Mouse (Mus musculus) myocyte (in vitro differentiated cells): ENCODE measurements around the gene Kif3a. TPM values are rescaled to one million over a fixed set of nuclear protein-coding genes. Genes with fewer than 3 reads are reported as not detected.
A peak's percentile ranks its signal among the peaks of the same experiment; 100 is the strongest.

Source experiments
- H3K27me3 ChIP-seq: one replicate; pipeline ENCODE4 v1.6.1; 2011; ENCODE audit not compliant: control insufficient read depth, insufficient read depth, insufficient read length
- H3K36me3 ChIP-seq: one replicate; pipeline ENCODE4 v1.6.1; 2011; ENCODE audit not compliant: control insufficient read depth, insufficient read depth
- H3K4me2 ChIP-seq: one replicate; pipeline ENCODE4 v1.6.1; 2011; ENCODE audit warnings: low read depth, control low read depth
- H3K4me3 ChIP-seq: one replicate; pipeline ENCODE4 v1.5.1; 2011; ENCODE audit warnings: mild to moderate bottlenecking, control low read depth, moderate library complexity
- H3K79me2 ChIP-seq: one replicate; pipeline ENCODE4 v1.6.1; 2011; ENCODE audit not compliant: control insufficient read depth, insufficient read depth
- H3ac ChIP-seq: one replicate; pipeline ENCODE4 v1.6.1; 2011; ENCODE audit not compliant: control insufficient read depth, insufficient read length
- CEBPB ChIP-seq: IDR thresholded peaks from 2 replicates; pipeline ENCODE4 v1.6.1; 2011; ENCODE audit warnings: mild to moderate bottlenecking, moderate library complexity; ENCODE audit not compliant: poor library complexity, insufficient read depth, severe bottlenecking
- E2F4 ChIP-seq: IDR thresholded peaks from one replicate; pipeline ENCODE4 v1.6.1; 2011; ENCODE audit warnings: mild to moderate bottlenecking, control low read depth, moderate library complexity; ENCODE audit not compliant: insufficient read depth
- MAX ChIP-seq: IDR thresholded peaks from one replicate; pipeline ENCODE4 v1.6.1; 2011; ENCODE audit warnings: low read depth, mild to moderate bottlenecking, control low read depth
- MYOD1 ChIP-seq, 3 experiments: IDR thresholded peaks; one replicate each; pipeline ENCODE4 v1.6.1; 2011; ENCODE audit warnings: control low read depth in 2 of 3, low read depth in 2 of 3, mild to moderate bottlenecking in 2 of 3, moderate library complexity in 1 of 3; ENCODE audit not compliant: insufficient read length in 2 of 3, control insufficient read depth in 1 of 3
- MYOG ChIP-seq, 3 experiments: IDR thresholded peaks; one replicate each; pipeline ENCODE4 v1.6.1; 2011; ENCODE audit warnings: control low read depth in 2 of 3, low read depth in 2 of 3, mild to moderate bottlenecking in 2 of 3; ENCODE audit not compliant: insufficient read length in 2 of 3, control insufficient read depth in 1 of 3, insufficient read depth in 1 of 3
- POLR2A ChIP-seq: IDR thresholded peaks from one replicate; pipeline ENCODE4 v1.6.1; 2011; ENCODE audit warnings: low read depth, mild to moderate bottlenecking, control low read depth, moderate library complexity; ENCODE audit not compliant: insufficient read length
- POLR2AphosphoS2 ChIP-seq: IDR thresholded peaks from one replicate; pipeline ENCODE4 v1.6.1; 2011; ENCODE audit warnings: low read depth, control low read depth; ENCODE audit not compliant: insufficient read length
- REST ChIP-seq: IDR thresholded peaks from one replicate; pipeline ENCODE4 v1.6.1; 2011; ENCODE audit warnings: mild to moderate bottlenecking, control low read depth, moderate library complexity; ENCODE audit not compliant: insufficient read depth, insufficient read length
- SRF ChIP-seq: IDR thresholded peaks from one replicate; pipeline ENCODE4 v1.6.1; 2011; ENCODE audit warnings: low read depth; ENCODE audit not compliant: control insufficient read depth, insufficient read length
- TCF12 ChIP-seq: IDR thresholded peaks from one replicate; pipeline ENCODE4 v1.6.1; 2011; ENCODE audit warnings: mild to moderate bottlenecking, control low read depth; ENCODE audit not compliant: poor library complexity, insufficient read depth, severe bottlenecking
- TCF3 ChIP-seq: IDR thresholded peaks from one replicate; pipeline ENCODE4 v1.6.1; 2011; ENCODE audit warnings: low read depth, control low read depth; ENCODE audit not compliant: insufficient read length
- USF1 ChIP-seq: IDR thresholded peaks from one replicate; pipeline ENCODE4 v1.6.1; 2011; ENCODE audit warnings: low read depth, mild to moderate bottlenecking, control low read depth, moderate library complexity
- polyA plus RNA-seq: library from polyadenylated mRNA; unstranded; fragments of >200 nt; fragmentation: generic; extraction: Trizol; gene quantifications from one replicate; pipeline ENCODE4 v1.2.1, GENCODE M21; 2012; ENCODE audit warnings: missing spikeins

The Kif3a gene
- polyA plus RNA-seq, 1 experiment = 13.6 TPM

- H3K27me3 ChIP-seq = no peaks in the 10 kb centered on the region
These were observed 45.9 kb upstream of the Kif3a start for GRCm38 (mm10) chr11:53521120-53521820.

GRCm38 (mm10) chr11:53521821-53522131, 45.4 kb upstream of the Kif3a start:
- H3K79me2 ChIP-seq = peaks cover 68% of the 10 kb centered on the region
- TF ChIP-seq POLR2A (no peak), E2F4 (no peak)
- H3K4me3 ChIP-seq = peak overlapping the region; percentile 88
- no peaks in the 10 kb centered on the region for H3K36me3 ChIP-seq
- H3K27me3 ChIP-seq = no peaks in the 10 kb centered on the region
- H3K4me2 ChIP-seq = peak overlapping the region; percentile 88
- H3ac ChIP-seq = no peak overlapping the region

More at GRCm38 (mm10) chr11:53521120-53521820, 45.9 kb upstream of the Kif3a start:
- Histone ChIP-seq H3ac (peak overlapping the region; percentile 73), H3K4me3 (peak overlapping the region; percentile 88), H3K79me2 (peaks cover 63% of the 10 kb centered on the region), H3K4me2 (peak overlapping the region; percentile 88), H3K36me3 (no peaks in the 10 kb centered on the region)
- TF ChIP-seq SRF (no peak), MYOD1 (IDR thresholded peaks at IDR 0.05; ENCODE audit: control insufficient read depth in 1 of 3, insufficient read length in 2 of 3, low read depth in 2 of 3) (peak in 1 of 3 experiments; percentile 13), MYOG (IDR thresholded peaks at IDR 0.05; ENCODE audit: control insufficient read depth in 1 of 3, insufficient read depth in 1 of 3, insufficient read length in 2 of 3, low read depth in 2 of 3) (peak in 2 of 3 experiments; percentile 24 to 32)

- TF ChIP-seq TCF3 (no peak), CEBPB (no peak), MYOG (IDR thresholded peaks at IDR 0.05; ENCODE audit: control insufficient read depth in 1 of 3, insufficient read depth in 1 of 3, insufficient read length in 2 of 3, low read depth in 2 of 3) (no peak), REST (no peak), USF1 (no peak), MYOD1 (IDR thresholded peaks at IDR 0.05; ENCODE audit: control insufficient read depth in 1 of 3, insufficient read length in 2 of 3, low read depth in 2 of 3) (no peak)
- Histone ChIP-seq H3K4me3 (peak overlapping the region; percentile 88), H3ac (no peak overlapping the region), H3K4me2 (no peak overlapping the region), H3K36me3 (no peaks in the 10 kb centered on the region), H3K27me3 (no peaks in the 10 kb centered on the region), H3K79me2 (peaks cover 74% of the 10 kb centered on the region)
These were observed 44.8 kb upstream of the Kif3a start for GRCm38 (mm10) chr11:53522362-53522761.

GRCm38 (mm10) chr11:53522930-53523329, 44.2 kb upstream of the Kif3a start:
- Histone ChIP-seq H3K4me2 (no peak overlapping the region), H3ac (no peak overlapping the region)

GRCm38 (mm10) chr11:53523545-53524405, 43.4 kb upstream of the Kif3a start:
- Histone ChIP-seq H3K4me3 (no peak overlapping the region), H3K4me2 (no peak overlapping the region), H3K79me2 (peaks cover 88% of the 10 kb centered on the region), H3K27me3 (no peaks in the 10 kb centered on the region), H3K36me3 (no peaks in the 10 kb centered on the region), H3ac (no peak overlapping the region)
- TF ChIP-seq POLR2AphosphoS2 = no peak
- TF ChIP-seq USF1 = no peak
- no peak for TF ChIP-seq MYOG (IDR thresholded peaks at IDR 0.05; ENCODE audit: control insufficient read depth in 1 of 3, insufficient read depth in 1 of 3, insufficient read length in 2 of 3, low read depth in 2 of 3)

More at GRCm38 (mm10) chr11:53522930-53523329, 44.2 kb upstream of the Kif3a start:
- H3K79me2 ChIP-seq = peaks cover 80% of the 10 kb centered on the region
- H3K27me3 ChIP-seq = no peaks in the 10 kb centered on the region
- H3K4me3 ChIP-seq = no peak overlapping the region
- no peak for TF ChIP-seq MYOG (IDR thresholded peaks at IDR 0.05; ENCODE audit: control insufficient read depth in 1 of 3, insufficient read depth in 1 of 3, insufficient read length in 2 of 3, low read depth in 2 of 3)
- TF ChIP-seq CEBPB = no peak
- no peak for TF ChIP-seq REST
- no peak for TF ChIP-seq POLR2A
- TF ChIP-seq TCF3 = no peak
- TF ChIP-seq E2F4 = no peak
- no peak for TF ChIP-seq MYOD1 (IDR thresholded peaks at IDR 0.05; ENCODE audit: control insufficient read depth in 1 of 3, insufficient read length in 2 of 3, low read depth in 2 of 3)
- H3K36me3 ChIP-seq = no peaks in the 10 kb centered on the region

GRCm38 (mm10) chr11:53524905-53525304, 42.3 kb upstream of the Kif3a start:
- no peaks in the 10 kb centered on the region for H3K27me3 ChIP-seq
- H3K79me2 ChIP-seq = peaks cover 99% of the 10 kb centered on the region
- no peak overlapping the region for H3K4me3 ChIP-seq
- no peak overlapping the region for H3ac ChIP-seq
- H3K36me3 ChIP-seq = no peaks in the 10 kb centered on the region
- peak in 2 of 3 experiments; percentile 70 to 90 for TF ChIP-seq MYOG (IDR thresholded peaks at IDR 0.05; ENCODE audit: control insufficient read depth in 1 of 3, insufficient read depth in 1 of 3, insufficient read length in 2 of 3, low read depth in 2 of 3)
- TF ChIP-seq REST = no peak
- TF ChIP-seq E2F4 = no peak
- TF ChIP-seq TCF12 = no peak
- TF ChIP-seq MAX = no peak
- TF ChIP-seq MYOD1 (IDR thresholded peaks at IDR 0.05; ENCODE audit: control insufficient read depth in 1 of 3, insufficient read length in 2 of 3, low read depth in 2 of 3) = peak; percentile 12 to 78 (median 36)
- no peak for TF ChIP-seq POLR2A
- TF ChIP-seq TCF3 = no peak
- no peak for TF ChIP-seq USF1
- no peak overlapping the region for H3K4me2 ChIP-seq
